Mouse (Mus musculus): Measurements from ENCODE around the gene Slc10a6.

DNA sequence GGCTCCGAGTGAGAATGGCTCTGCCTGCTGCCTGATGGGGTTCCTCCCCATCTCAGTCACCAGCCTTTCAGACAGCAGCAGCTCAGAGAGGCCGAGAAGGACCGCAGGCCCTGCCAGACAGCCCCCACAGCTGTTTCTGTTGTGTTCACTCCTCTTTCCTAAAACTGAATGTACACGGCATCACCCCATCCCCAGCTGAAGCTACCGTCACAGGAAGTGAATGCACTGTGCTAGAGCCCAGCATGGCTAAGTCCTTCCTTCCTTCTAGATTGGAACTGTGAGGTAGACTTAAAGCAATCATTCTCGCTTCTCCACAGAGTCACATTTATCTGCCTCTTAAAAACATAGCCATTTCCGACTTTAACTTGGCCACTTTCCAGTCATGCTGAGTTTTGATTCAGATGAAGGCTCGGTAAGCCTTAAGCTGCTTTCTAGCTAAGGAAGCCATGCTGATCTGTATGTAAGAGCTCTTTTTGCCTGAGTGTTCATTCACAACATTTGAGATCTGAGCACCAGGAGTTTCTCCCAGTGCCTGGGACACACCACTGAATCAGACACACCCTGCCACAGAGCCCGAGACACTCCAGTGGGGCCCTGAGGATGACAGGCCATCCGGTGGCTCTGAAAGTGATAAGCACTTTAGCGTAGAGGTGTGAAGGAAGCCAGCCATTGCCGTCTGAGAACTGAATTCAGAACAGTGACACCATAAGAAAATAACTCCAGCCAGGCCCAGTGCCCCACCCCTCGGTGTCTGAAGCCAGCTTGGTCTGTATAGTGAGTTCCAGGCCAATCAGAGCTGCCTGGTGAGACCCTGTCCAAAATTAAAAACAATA lies 33.6 kb downstream of the Slc10a6 start:
- no peak for TF ChIP-seq CTCF (IDR thresholded peaks at IDR 0.05; ENCODE audit: extremely low read depth, insufficient read depth, insufficient read length, insufficient replicate concordance)
- TF ChIP-seq POLR2A (IDR thresholded peaks at IDR 0.05; ENCODE audit: low read depth, low read length), result no peak

Data from spleen, adult 2 months (tissue).